Mouse (Mus musculus): ENCODE results near the gene Slit3.

DNA sequence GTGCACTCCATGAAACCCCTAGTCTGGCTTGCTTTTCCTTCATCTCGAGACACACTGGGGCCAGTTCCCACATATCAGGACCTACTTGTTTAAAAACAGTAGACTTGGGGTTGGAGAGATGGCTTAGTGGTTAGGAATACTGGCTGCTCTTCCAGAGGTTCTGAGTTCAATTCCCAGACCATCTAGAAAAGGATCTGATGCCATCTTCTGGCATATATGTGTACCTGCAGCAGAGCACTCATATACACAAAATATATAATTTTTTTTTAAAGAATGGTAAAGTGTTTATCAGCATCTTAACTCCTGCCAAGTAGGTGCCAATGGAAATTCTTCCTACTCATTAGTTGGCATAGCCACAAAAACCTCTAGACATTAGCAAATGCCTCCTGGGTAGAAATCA, 607.2 kb downstream of the Slit3 start:
- TF ChIP-seq CTCF (IDR thresholded peaks at IDR 0.05; ENCODE audit: low read depth, low read length) (no peak), POLR2A (IDR thresholded peaks at IDR 0.05; ENCODE audit: extremely low read depth, insufficient read depth, low read length) (no peak)
